Mouse (Mus musculus): ENCODE measurements at regions not wholly inside any gene's neighbourhood (a gene's known extent, or its start where the extent isn't known, plus 50 kb on each side); places are given as distances from the start of the nearest gene placed in this dataset.

DNA sequence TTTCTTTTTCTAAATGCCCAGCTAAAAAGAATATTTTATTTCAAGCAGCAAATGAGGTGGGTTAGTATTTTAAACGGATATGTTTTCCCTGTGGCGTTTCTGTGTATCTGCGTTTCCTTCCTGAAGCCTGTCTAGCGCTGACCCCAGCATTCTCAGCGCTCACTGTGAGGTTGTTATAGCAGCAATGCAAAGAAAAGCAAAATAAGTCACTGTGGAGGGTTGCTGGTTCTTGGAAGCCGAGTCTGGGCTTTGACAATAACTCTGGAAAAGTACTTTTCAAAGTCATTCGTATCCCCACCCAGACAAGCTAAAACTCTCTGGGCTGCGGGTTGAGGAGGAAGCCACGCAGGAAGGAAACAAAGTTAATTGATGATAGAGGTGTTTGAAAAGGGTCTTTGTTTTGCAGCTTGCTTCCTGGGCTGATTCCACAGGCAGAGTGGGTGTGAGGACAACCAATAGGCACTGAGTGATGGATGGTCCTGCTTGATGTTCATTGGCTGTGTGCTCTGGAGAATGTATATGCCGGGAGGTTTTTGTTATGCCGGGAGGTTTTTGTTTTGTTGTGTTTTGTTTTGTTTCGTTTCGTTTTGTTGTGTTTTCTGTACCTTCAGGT lies 108.4 kb downstream of the Far1 start:
- TF ChIP-seq GATA1 (IDR thresholded peaks at IDR 0.05; ENCODE audit: borderline replicate concordance, low read length) (no peak), FLI1 (IDR thresholded peaks at IDR 0.05; ENCODE audit: low read length) (no peak)

Data from megakaryocyte, embryonic 14.5 days (primary cell).